Mouse (Mus musculus): Measurements from ENCODE around the gene Phf21a. TPM values are rescaled to one million over a fixed set of nuclear protein-coding genes. Genes with fewer than 3 reads are reported as not detected.

Phf21a gene
- polyA plus RNA-seq, 1 experiment from 2014 or later = 34.1 TPM

DNA sequence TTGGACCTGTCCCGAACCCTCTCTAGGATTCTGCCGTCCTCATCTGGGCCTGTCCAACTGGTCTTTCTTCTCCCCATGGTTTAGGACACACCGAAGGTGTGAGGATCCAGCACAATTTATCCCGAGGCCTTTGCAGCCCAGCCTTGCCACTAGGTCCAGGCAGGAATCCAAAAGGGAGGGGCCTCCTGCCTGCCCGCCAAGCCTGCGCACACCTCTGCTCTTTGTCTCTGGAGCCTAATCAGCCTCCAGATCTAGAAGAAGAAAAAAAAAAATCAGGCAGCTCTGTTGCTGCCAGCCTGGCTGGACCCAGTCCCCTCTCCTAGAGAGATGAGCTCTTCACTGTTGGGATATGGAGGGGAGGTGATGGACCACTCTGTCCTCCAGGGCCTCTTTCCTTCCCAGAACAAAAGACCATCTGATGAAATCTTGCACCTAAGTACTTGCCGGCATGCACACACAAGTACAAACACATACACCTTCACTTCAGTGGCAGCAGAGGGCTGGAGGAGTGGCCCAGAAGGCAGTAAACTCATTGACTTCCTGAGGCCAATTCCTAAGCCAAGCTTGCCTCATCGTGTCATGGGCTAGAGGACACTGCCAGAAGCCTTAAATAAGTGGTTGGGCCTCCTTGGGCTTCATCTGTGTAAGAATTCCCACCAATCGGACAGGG, 280.0 kb downstream of the Phf21a start:
- H3K36me3 ChIP-seq (ENCODE audit: control insufficient read depth, insufficient read depth, low read length) = no peaks in the 10 kb centered on the region
- H3K27me3 ChIP-seq (ENCODE audit: control insufficient read depth, insufficient read depth, low read length) = peaks cover 9% of the 10 kb centered on the region
- H3K4me3 ChIP-seq (ENCODE audit: low read depth, low read length) = no peak overlapping the region
- H3K27ac ChIP-seq (ENCODE audit: low read depth, low read length) = no peak overlapping the region
- no peak overlapping the region for H3K4me2 ChIP-seq (ENCODE audit: low read depth)
- ATAC-seq (ENCODE audit: insufficient read depth, low FRiP score, low TSS enrichment) (no peak), DNase-seq (ENCODE audit: low spot score) (no peak)
- peaks cover 23% of the 10 kb centered on the region for H3K4me1 ChIP-seq (ENCODE audit: control insufficient read depth, insufficient read depth, low read length)
- WGBS = 37% methylated on average over 9 of the region's 9 CpGs
- H3K9ac ChIP-seq (ENCODE audit: low read length) = no peak overlapping the region
- H3K9me3 ChIP-seq (ENCODE audit: control insufficient read depth, low read length) = no peaks in the 10 kb centered on the region

DNA sequence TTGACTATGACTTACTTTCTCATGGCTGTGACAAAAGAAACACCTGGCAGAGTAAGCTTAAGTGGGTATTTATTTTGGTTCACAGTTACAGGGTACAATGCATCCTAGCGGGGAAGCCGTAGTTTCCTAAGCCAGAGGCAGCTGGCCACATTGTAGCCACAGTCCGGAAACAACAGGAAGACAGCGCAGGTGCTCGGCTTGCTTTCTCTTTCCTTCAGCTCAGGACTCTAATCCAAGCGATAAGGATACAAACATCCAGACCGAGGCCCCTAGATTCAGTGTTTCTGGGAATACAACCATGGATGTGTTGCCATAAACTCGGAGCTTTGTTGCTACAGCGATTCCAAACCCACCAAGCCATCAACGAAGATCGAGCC, 280.5 kb downstream of the Phf21a start:
- DNase-seq (ENCODE audit: low spot score) (no peak), ATAC-seq (ENCODE audit: insufficient read depth, low FRiP score, low TSS enrichment) (no peak)
- Histone ChIP-seq H3K27me3 (ENCODE audit: control insufficient read depth, insufficient read depth, low read length) (peaks cover 9% of the 10 kb centered on the region), H3K4me3 (ENCODE audit: low read depth, low read length) (no peak overlapping the region), H3K9me3 (ENCODE audit: control insufficient read depth, low read length) (no peaks in the 10 kb centered on the region), H3K9ac (ENCODE audit: low read length) (no peak overlapping the region), H3K4me1 (ENCODE audit: control insufficient read depth, insufficient read depth, low read length) (peaks cover 23% of the 10 kb centered on the region), H3K4me2 (ENCODE audit: low read depth) (no peak overlapping the region), H3K36me3 (ENCODE audit: control insufficient read depth, insufficient read depth, low read length) (no peaks in the 10 kb centered on the region), H3K27ac (ENCODE audit: low read depth, low read length) (no peak overlapping the region)
- WGBS = 80% methylated on average over 11 of the region's 11 CpGs

DNA sequence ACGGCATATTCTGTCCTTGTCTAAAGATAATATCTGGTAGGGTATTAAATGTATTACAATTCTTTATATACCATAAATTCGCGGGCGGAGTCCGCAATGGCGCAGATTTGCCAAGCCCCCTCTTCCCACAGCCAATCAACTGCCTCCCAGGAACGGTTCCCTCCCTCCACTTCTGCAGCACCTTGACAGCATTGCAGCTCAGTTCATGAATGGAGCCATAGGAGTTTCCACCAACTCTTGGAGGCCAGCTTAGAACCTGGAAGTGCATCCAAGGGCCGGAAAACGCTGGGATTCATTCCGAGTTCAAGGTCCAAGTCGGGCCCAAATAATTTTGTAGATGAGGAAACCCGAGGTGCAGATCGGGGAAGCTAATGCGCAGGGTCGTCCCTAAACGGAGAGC, 281.6 kb downstream of the Phf21a start, which contains the start of the genes Pex16 and Large2:
Gene Pex16, plus strand, starts transcription at position 163 of the 400 bp plus-strand sequence.
Gene Large2, minus strand, starts transcription at position 356 of the 400 bp plus-strand sequence.
- Histone ChIP-seq H3K4me1 (ENCODE audit: control insufficient read depth, insufficient read depth, low read length) (peaks cover 23% of the 10 kb centered on the region), H3K36me3 (ENCODE audit: control insufficient read depth, insufficient read depth, low read length) (peaks cover 3% of the 10 kb centered on the region), H3K4me2 (ENCODE audit: low read depth) (peak within 1 kb of the TSS; percentile 74), H3K9ac (ENCODE audit: low read length) (peak within 1 kb of the TSS; percentile 55), H3K4me3 (ENCODE audit: low read depth, low read length) (peak within 1 kb of the TSS; percentile 59), H3K9me3 (ENCODE audit: control insufficient read depth, low read length) (no peaks in the 10 kb centered on the region), H3K27ac (ENCODE audit: low read depth, low read length) (peak within 1 kb of the TSS; percentile 63), H3K27me3 (ENCODE audit: control insufficient read depth, insufficient read depth, low read length) (peaks cover 9% of the 10 kb centered on the region)
- DNase-seq (ENCODE audit: low spot score) (peak; percentile 40), ATAC-seq (ENCODE audit: insufficient read depth, low FRiP score, low TSS enrichment) (no peak)
- 3% methylated on average over 16 of the region's 16 CpGs for WGBS

DNA sequence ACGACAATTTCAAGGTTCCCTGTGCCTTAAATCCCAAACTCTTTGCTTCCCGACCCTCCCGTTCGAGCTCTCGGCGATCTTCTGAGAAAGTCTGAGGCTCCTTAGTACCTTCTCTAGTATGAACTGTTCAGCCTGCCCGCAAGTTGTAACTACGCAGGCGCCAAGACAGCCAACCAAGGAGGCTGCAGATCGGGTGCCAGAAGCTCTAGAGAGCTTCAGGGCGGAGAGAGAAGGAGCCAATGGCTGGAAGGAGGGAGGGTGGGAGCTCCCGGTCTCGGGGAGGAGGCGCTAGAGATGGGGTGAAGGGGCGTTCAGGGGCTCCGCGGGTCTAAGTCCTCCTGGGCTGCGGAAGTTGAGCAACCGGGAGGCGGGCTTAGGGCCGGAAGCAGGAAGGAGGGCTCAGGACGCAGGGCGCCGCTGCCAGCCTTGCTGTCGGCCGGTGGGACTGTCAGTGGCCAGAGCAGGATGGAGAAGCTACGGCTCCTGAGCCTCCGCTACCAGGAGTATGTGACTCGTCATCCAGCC, 282.2 kb downstream of the Phf21a start:
- peak; percentile 86 for ATAC-seq (ENCODE audit: insufficient read depth, low FRiP score, low TSS enrichment)
- under 1% methylated on average over 29 of the region's 29 CpGs for WGBS
- H3K27me3 ChIP-seq (ENCODE audit: control insufficient read depth, insufficient read depth, low read length) = peaks cover 8% of the 10 kb centered on the region
- H3K27ac ChIP-seq (ENCODE audit: low read depth, low read length) = peak overlapping the region; percentile 63
- peak overlapping the region; percentile 74 for H3K4me2 ChIP-seq (ENCODE audit: low read depth)
- H3K4me1 ChIP-seq (ENCODE audit: control insufficient read depth, insufficient read depth, low read length) = peaks cover 23% of the 10 kb centered on the region
- peak; percentile 94 for DNase-seq (ENCODE audit: low spot score)
- peak overlapping the region; percentile 55 for H3K9ac ChIP-seq (ENCODE audit: low read length)
- H3K9me3 ChIP-seq (ENCODE audit: control insufficient read depth, low read length) = no peaks in the 10 kb centered on the region
- peaks cover 3% of the 10 kb centered on the region for H3K36me3 ChIP-seq (ENCODE audit: control insufficient read depth, insufficient read depth, low read length)
- H3K4me3 ChIP-seq (ENCODE audit: low read depth, low read length) = peak overlapping the region; percentile 59

DNA sequence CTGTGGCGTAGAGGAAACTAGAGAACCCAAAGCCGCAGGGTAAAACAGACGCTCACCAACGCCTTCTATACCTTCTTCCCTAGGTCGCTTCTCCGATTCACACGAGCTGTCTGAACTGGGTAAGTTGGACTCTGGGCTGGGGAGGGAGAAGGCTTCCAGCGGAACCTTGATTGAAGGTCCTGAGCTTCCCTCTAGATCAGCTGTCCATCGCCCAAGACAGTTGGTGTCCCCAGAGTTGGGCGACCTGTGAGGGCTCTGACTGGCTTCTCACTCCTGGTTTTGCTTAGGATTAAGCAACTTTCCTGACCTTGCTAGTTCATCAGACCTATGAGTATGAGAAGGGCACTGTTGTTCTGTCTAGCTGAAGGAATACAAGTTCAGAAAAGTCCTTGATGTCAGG, 282.9 kb downstream of the Phf21a start:
- Histone ChIP-seq H3K9ac (ENCODE audit: low read length) (peak overlapping the region; percentile 55), H3K4me1 (ENCODE audit: control insufficient read depth, insufficient read depth, low read length) (peaks cover 22% of the 10 kb centered on the region), H3K36me3 (ENCODE audit: control insufficient read depth, insufficient read depth, low read length) (peaks cover 3% of the 10 kb centered on the region), H3K4me2 (ENCODE audit: low read depth) (peak overlapping the region; percentile 74), H3K9me3 (ENCODE audit: control insufficient read depth, low read length) (no peaks in the 10 kb centered on the region), H3K27me3 (ENCODE audit: control insufficient read depth, insufficient read depth, low read length) (peaks cover 4% of the 10 kb centered on the region), H3K27ac (ENCODE audit: low read depth, low read length) (no peak overlapping the region; the same call in 1 of the 2 replicates), H3K4me3 (ENCODE audit: low read depth, low read length) (peak overlapping the region; percentile 59)
- ATAC-seq (ENCODE audit: insufficient read depth, low FRiP score, low TSS enrichment) (no peak), DNase-seq (ENCODE audit: low spot score) (no peak)
- WGBS = 14% methylated on average over 10 of the region's 10 CpGs

DNA sequence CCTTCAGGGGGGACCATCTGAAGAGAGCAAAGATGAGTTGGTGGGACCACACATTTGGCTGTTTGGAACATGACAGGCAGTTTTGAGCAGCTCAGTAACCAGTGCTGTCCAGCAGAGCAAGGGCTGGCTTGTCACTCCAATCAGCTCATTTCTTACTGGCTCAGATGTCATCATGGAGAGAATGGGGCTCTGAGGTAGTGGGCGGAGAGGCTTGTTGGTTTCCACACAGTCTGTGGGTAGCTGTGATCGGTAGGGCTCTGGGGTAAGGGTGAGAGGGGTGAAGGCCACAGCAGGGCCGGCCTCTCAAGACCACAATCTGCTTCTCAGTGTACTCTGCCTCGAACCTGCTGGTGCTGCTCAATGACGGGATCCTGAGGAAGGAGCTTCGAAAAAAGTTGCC, 283.4 kb downstream of the Phf21a start:
- no peak overlapping the region for H3K27ac ChIP-seq (ENCODE audit: low read depth, low read length)
- peaks cover 4% of the 10 kb centered on the region for H3K36me3 ChIP-seq (ENCODE audit: control insufficient read depth, insufficient read depth, low read length)
- DNase-seq (ENCODE audit: low spot score) = no peak
- peak overlapping the region; percentile 59; the same call in 1 of the 2 replicates for H3K4me3 ChIP-seq (ENCODE audit: low read depth, low read length)
- no peaks in the 10 kb centered on the region; the same call in 1 of the 2 replicates for H3K27me3 ChIP-seq (ENCODE audit: control insufficient read depth, insufficient read depth, low read length)
- peak overlapping the region; percentile 74 for H3K4me2 ChIP-seq (ENCODE audit: low read depth)
- no peaks in the 10 kb centered on the region for H3K9me3 ChIP-seq (ENCODE audit: control insufficient read depth, low read length)
- peaks cover 18% of the 10 kb centered on the region for H3K4me1 ChIP-seq (ENCODE audit: control insufficient read depth, insufficient read depth, low read length)
- 85% methylated on average over 6 of the region's 6 CpGs for WGBS
- no peak overlapping the region for H3K9ac ChIP-seq (ENCODE audit: low read length)
- no peak for ATAC-seq (ENCODE audit: insufficient read depth, low FRiP score, low TSS enrichment)

DNA sequence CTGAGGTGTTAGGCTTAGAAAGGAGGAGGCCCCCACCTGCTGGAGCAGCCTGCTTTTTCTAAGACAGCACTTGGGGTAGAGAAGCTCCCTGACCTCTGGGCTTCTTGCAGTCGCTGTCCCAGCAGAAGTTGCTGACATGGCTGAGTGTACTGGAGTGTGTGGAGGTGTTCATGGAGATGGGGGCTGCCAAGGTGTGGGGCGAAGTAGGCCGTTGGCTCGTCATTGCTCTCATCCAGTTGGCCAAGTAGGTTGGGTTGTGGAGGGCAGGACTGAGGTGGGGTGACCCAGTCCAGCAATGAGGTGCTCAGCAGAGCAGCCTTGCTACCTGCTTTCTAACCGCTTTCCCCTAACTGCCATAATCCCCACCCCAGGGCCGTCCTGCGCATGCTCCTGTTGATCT, 284.4 kb downstream of the Phf21a start:
- DNase-seq (ENCODE audit: low spot score) (no peak), ATAC-seq (ENCODE audit: insufficient read depth, low FRiP score, low TSS enrichment) (no peak)
- H3K27me3 ChIP-seq (ENCODE audit: control insufficient read depth, insufficient read depth, low read length) = no peaks in the 10 kb centered on the region
- no peak overlapping the region for H3K4me2 ChIP-seq (ENCODE audit: low read depth)
- H3K9me3 ChIP-seq (ENCODE audit: control insufficient read depth, low read length) = no peaks in the 10 kb centered on the region
- H3K4me1 ChIP-seq (ENCODE audit: control insufficient read depth, insufficient read depth, low read length) = peaks cover 8% of the 10 kb centered on the region
- peaks cover 6% of the 10 kb centered on the region for H3K36me3 ChIP-seq (ENCODE audit: control insufficient read depth, insufficient read depth, low read length)
- no peak overlapping the region for H3K9ac ChIP-seq (ENCODE audit: low read length)
- H3K4me3 ChIP-seq (ENCODE audit: low read depth, low read length) = no peak overlapping the region
- WGBS = 90% methylated on average over 7 of the region's 7 CpGs
- no peak overlapping the region for H3K27ac ChIP-seq (ENCODE audit: low read depth, low read length)

DNA sequence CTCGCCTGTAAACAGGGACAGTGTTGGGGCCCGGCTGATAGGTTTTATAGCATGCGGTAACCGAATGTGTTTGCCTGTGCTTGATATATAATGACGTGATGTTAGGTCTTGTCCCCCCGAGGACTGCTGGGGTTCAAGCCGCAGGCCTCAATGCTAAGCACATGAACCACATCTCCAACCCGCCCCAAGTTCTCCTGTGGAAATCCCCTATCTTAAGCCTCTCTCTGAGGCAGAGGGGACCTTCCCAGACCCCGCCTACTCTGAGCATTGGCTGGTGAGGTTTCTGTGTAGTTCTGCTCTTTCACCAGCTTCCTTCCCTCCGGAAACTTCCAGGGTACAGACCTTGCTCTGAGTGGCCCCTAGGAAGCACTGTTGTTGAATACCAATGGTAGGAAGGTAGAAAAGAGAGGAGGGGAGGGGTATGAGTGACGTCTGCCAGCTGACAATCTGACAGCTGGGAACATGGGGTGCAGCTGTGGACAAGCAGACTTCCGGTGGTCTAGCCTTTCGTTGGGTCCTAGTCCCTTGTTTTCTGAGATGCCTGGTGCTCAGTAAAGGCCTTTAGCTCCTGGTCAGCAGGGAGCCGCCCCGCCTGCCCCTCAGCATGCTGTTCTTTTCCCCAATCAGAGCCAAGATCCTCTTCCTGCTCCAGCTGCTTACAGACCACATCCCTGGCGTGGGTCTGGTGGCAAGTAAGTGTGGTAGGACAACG, 287.0 kb downstream of the Phf21a start:
- WGBS = 78% methylated on average over 17 of the region's 17 CpGs
- peaks cover 9% of the 10 kb centered on the region for H3K36me3 ChIP-seq (ENCODE audit: control insufficient read depth, insufficient read depth, low read length)

More for the DNA sequence above, 287.0 kb downstream of the Phf21a start:
- Histone ChIP-seq H3K27ac (ENCODE audit: low read depth, low read length) (no peak overlapping the region), H3K27me3 (ENCODE audit: control insufficient read depth, insufficient read depth, low read length) (no peaks in the 10 kb centered on the region), H3K4me2 (ENCODE audit: low read depth) (no peak overlapping the region), H3K4me1 (ENCODE audit: control insufficient read depth, insufficient read depth, low read length) (peaks cover 8% of the 10 kb centered on the region), H3K9ac (ENCODE audit: low read length) (no peak overlapping the region), H3K9me3 (ENCODE audit: control insufficient read depth, low read length) (no peaks in the 10 kb centered on the region), H3K4me3 (ENCODE audit: low read depth, low read length) (no peak overlapping the region)
- ATAC-seq (ENCODE audit: insufficient read depth, low FRiP score, low TSS enrichment) = no peak
- no peak for DNase-seq (ENCODE audit: low spot score)

Measured in neural tube, embryonic 11.5 days (tissue).